Mouse (Mus musculus) kidney, embryonic 16.5 days (tissue): ENCODE results near the gene Atg5. TPM values are rescaled to one million over a fixed set of nuclear protein-coding genes. Genes with fewer than 3 reads are reported as not detected.

Source experiments
- ATAC-seq: fragments of 200-750 bp; cut with Nextera tagmentation; 2 replicates; pipeline ENCODE4 v1.8.0; 2017; ENCODE audit warnings: moderate TSS enrichment; ENCODE audit not compliant: low FRiP score, low TSS enrichment
- H3K27ac ChIP-seq: fragments of 300-500 bp; sonication (generic); 2 replicates; pipeline ENCODE4 v1.5.1; 2014; ENCODE audit warnings: low read length
- H3K27me3 ChIP-seq: fragments of 300-500 bp; sonication (generic); 2 replicates; pipeline ENCODE4 v1.6.1; 2014; ENCODE audit warnings: low read length, control low read depth, mixed read lengths; ENCODE audit not compliant: insufficient read depth
- H3K36me3 ChIP-seq: fragments of 300-500 bp; sonication (generic); 2 replicates; pipeline ENCODE4 v1.6.1; 2014; ENCODE audit warnings: low read length, control low read depth, mixed read lengths; ENCODE audit not compliant: insufficient read depth
- H3K4me1 ChIP-seq: fragments of 300-500 bp; sonication (generic); 2 replicates; pipeline ENCODE4 v1.6.1; 2014; ENCODE audit warnings: low read length, control low read depth, mixed read lengths; ENCODE audit not compliant: insufficient read depth
- H3K4me2 ChIP-seq: fragments of 300-500 bp; sonication (generic); replicated peaks from 2 replicates; pipeline ENCODE4 v1.6.1; 2014; ENCODE audit warnings: low read depth, low read length
- H3K4me3 ChIP-seq: fragments of 300-500 bp; sonication (generic); 2 replicates; pipeline ENCODE4 v1.5.1; 2014; ENCODE audit warnings: mild to moderate bottlenecking, low read length
- H3K9ac ChIP-seq: fragments of 300-500 bp; sonication (generic); replicated peaks from 2 replicates; pipeline ENCODE4 v1.6.1; 2014; ENCODE audit warnings: low read length
- H3K9me3 ChIP-seq: fragments of 300-500 bp; sonication (generic); 2 replicates; pipeline ENCODE4 v1.6.1; 2016; ENCODE audit warnings: low read length, control low read depth
- WGBS: fragments of 180-500 bp; shearing (Covaris S2); extraction: QIAGEN DNeasy Blood & Tissue Kit; methylation state at CpG from one replicate; pipeline ENCODE4 v1.1.7; 2014; 5-methylcytosine and 5-hydroxymethylcytosine counted together
- polyA plus RNA-seq: library from polyadenylated mRNA; unstranded; fragments of >200 nt; fragmentation: Nextera tagmentation; extraction: Ambion mirVana; gene quantifications from 2 replicates; pipeline ENCODE4 v1.2.1, GENCODE M21; 2015

Gene Atg5
- polyA plus RNA-seq, 1 experiment from 2014 or later, result 55.6 TPM

GRCm38 (mm10) chr10:44282323-44282722, 14.2 kb downstream of the Atg5 start:
- Histone ChIP-seq H3K27ac (no peak overlapping the region), H3K4me1 (no peaks in the 10 kb centered on the region), H3K4me3 (no peak overlapping the region), H3K36me3 (peaks cover 10% of the 10 kb centered on the region; the same call in 1 of the 2 replicates), H3K9ac (no peak overlapping the region), H3K9me3 (no peaks in the 10 kb centered on the region), H3K4me2 (no peak overlapping the region), H3K27me3 (no peaks in the 10 kb centered on the region)
- ATAC-seq, result no peak
- WGBS, result 77% methylated on average over 1 of the region's 1 CpGs

- Histone ChIP-seq H3K27me3 (no peaks in the 10 kb centered on the region), H3K9ac (no peak overlapping the region), H3K4me2 (no peak overlapping the region), H3K4me3 (no peak overlapping the region), H3K4me1 (no peaks in the 10 kb centered on the region), H3K36me3 (peaks cover 18% of the 10 kb centered on the region; the same call in 1 of the 2 replicates), H3K9me3 (no peaks in the 10 kb centered on the region), H3K27ac (no peak overlapping the region)
- WGBS, result 79% methylated on average over 1 of the region's 1 CpGs
- no peak for ATAC-seq
Measured at GRCm38 (mm10) chr10:44285106-44285505, 16.9 kb downstream of the Atg5 start.

GRCm38 (mm10) chr10:44285935-44286334, 17.8 kb downstream of the Atg5 start:
- Histone ChIP-seq H3K9me3 (no peaks in the 10 kb centered on the region), H3K36me3 (peaks cover 27% of the 10 kb centered on the region), H3K9ac (no peak overlapping the region), H3K4me3 (no peak overlapping the region), H3K4me1 (no peaks in the 10 kb centered on the region), H3K4me2 (no peak overlapping the region), H3K27ac (no peak overlapping the region), H3K27me3 (no peaks in the 10 kb centered on the region)
- 88% methylated on average over 4 of the region's 4 CpGs for WGBS
- no peak for ATAC-seq

- no peak for ATAC-seq
- H3K4me2 ChIP-seq, result no peak overlapping the region
Measured at GRCm38 (mm10) chr10:44290876-44291275, 22.7 kb downstream of the Atg5 start.

GRCm38 (mm10) chr10:44292205-44292604, 24.0 kb downstream of the Atg5 start:
- Histone ChIP-seq H3K27me3 (no peaks in the 10 kb centered on the region), H3K9me3 (no peaks in the 10 kb centered on the region), H3K4me2 (no peak overlapping the region), H3K9ac (no peak overlapping the region), H3K4me1 (no peaks in the 10 kb centered on the region), H3K27ac (no peak overlapping the region), H3K36me3 (peaks cover 21% of the 10 kb centered on the region), H3K4me3 (no peak overlapping the region)
- no peak for ATAC-seq
- WGBS, result 44% methylated on average over 3 of the region's 3 CpGs

More at GRCm38 (mm10) chr10:44290876-44291275, 22.7 kb downstream of the Atg5 start:
- Histone ChIP-seq H3K4me3 (no peak overlapping the region), H3K27ac (no peak overlapping the region), H3K9ac (no peak overlapping the region), H3K36me3 (peaks cover 29% of the 10 kb centered on the region), H3K9me3 (no peaks in the 10 kb centered on the region), H3K27me3 (no peaks in the 10 kb centered on the region), H3K4me1 (no peaks in the 10 kb centered on the region)
- 88% methylated on average over 2 of the region's 2 CpGs for WGBS

- H3K9me3 ChIP-seq, result no peaks in the 10 kb centered on the region
- no peaks in the 10 kb centered on the region for H3K4me1 ChIP-seq
- H3K27me3 ChIP-seq, result no peaks in the 10 kb centered on the region
- H3K4me2 ChIP-seq, result no peak overlapping the region
- ATAC-seq, result no peak
- H3K9ac ChIP-seq, result no peak overlapping the region
- H3K4me3 ChIP-seq, result no peak overlapping the region
- WGBS, result 77% methylated on average over 9 of the region's 9 CpGs
- peaks cover 12% of the 10 kb centered on the region; the same call in 1 of the 2 replicates for H3K36me3 ChIP-seq
- H3K27ac ChIP-seq, result no peak overlapping the region
Measured at GRCm38 (mm10) chr10:44299165-44299564, 31.0 kb downstream of the Atg5 start.

GRCm38 (mm10) chr10:44300078-44300477, 31.9 kb downstream of the Atg5 start:
- no peak overlapping the region for H3K4me2 ChIP-seq
- 89% methylated on average over 4 of the region's 4 CpGs for WGBS
- peaks cover 12% of the 10 kb centered on the region; the same call in 1 of the 2 replicates for H3K36me3 ChIP-seq
- H3K4me1 ChIP-seq, result no peaks in the 10 kb centered on the region
- no peak overlapping the region for H3K9ac ChIP-seq
- no peaks in the 10 kb centered on the region for H3K27me3 ChIP-seq
- no peak overlapping the region for H3K4me3 ChIP-seq
- no peaks in the 10 kb centered on the region for H3K9me3 ChIP-seq
- no peak for ATAC-seq
- no peak overlapping the region for H3K27ac ChIP-seq

GRCm38 (mm10) chr10:44303648-44304329, 35.6 kb downstream of the Atg5 start:
- Histone ChIP-seq H3K27me3 (no peaks in the 10 kb centered on the region), H3K9ac (no peak overlapping the region), H3K9me3 (no peaks in the 10 kb centered on the region), H3K36me3 (peaks cover 13% of the 10 kb centered on the region; the same call in 1 of the 2 replicates), H3K4me3 (no peak overlapping the region), H3K4me2 (no peak overlapping the region), H3K27ac (no peak overlapping the region), H3K4me1 (no peaks in the 10 kb centered on the region)
- no peak for ATAC-seq
- 91% methylated on average over 15 of the region's 15 CpGs for WGBS

GRCm38 (mm10) chr10:44304330-44304717, 36.2 kb downstream of the Atg5 start:
- Histone ChIP-seq H3K9ac (no peak overlapping the region), H3K4me1 (no peaks in the 10 kb centered on the region), H3K4me3 (no peak overlapping the region), H3K9me3 (no peaks in the 10 kb centered on the region), H3K27me3 (no peaks in the 10 kb centered on the region), H3K4me2 (no peak overlapping the region), H3K27ac (no peak overlapping the region), H3K36me3 (peaks cover 11% of the 10 kb centered on the region; the same call in 1 of the 2 replicates)
- ATAC-seq, result no peak
- 97% methylated on average over 3 of the region's 3 CpGs for WGBS

GRCm38 (mm10) chr10:44304845-44305244, 36.7 kb downstream of the Atg5 start:
- H3K27me3 ChIP-seq, result no peaks in the 10 kb centered on the region
- 79% methylated on average over 3 of the region's 3 CpGs for WGBS
- no peak overlapping the region for H3K4me2 ChIP-seq
- H3K36me3 ChIP-seq, result peaks cover 10% of the 10 kb centered on the region; the same call in 1 of the 2 replicates
- no peak overlapping the region for H3K4me3 ChIP-seq
- no peaks in the 10 kb centered on the region for H3K4me1 ChIP-seq
- no peak for ATAC-seq
- no peaks in the 10 kb centered on the region for H3K9me3 ChIP-seq
- no peak overlapping the region for H3K27ac ChIP-seq
- no peak overlapping the region for H3K9ac ChIP-seq
